In genomic region chr1:168473255-168474069, GRCm38 (mm10) we compare ENCODE assay signal across 9 mouse cellular contexts. TPM values are rescaled to one million over a fixed set of nuclear protein-coding genes. Genes with fewer than 3 reads are reported as not detected.
A peak's percentile ranks its signal among the peaks of the same experiment; 100 is the strongest.
DNase-seq lines count a peak whose midpoint lies in the region; ATAC-seq lines count a peak whose summit lies in the region.
"Had no signal": no experiment of that assay in that cellular context is flagged by ENCODE, and none has a peak within 500 bp of the region (broad histone marks: within the 10 kb centered on the region; RNA-seq: fewer than 3 reads in every experiment).

No protein-coding gene starts in this region.

- no peak overlapping the region for H3K4me2 ChIP-seq in hindbrain, embryonic 15.5 days

- no peaks in the 10 kb centered on the region for H3K27me3 ChIP-seq in hindbrain, embryonic 15.5 days

- DNase-seq in adrenal gland, postnatal 25 days = peak; percentile 26
- no peak for DNase-seq in adrenal gland, adult 8-10 months
- DNase-seq in right cerebral cortex, postnatal 10 days (ENCODE audit: low spot score in 2 of 2) = peak; percentile 42 to 48
- DNase-seq in right cerebral cortex, adult 2 months (ENCODE audit: low spot score in 2 of 2) = no peak
- DNase-seq in urinary bladder, postnatal 4 days (ENCODE audit: low spot score in 2 of 2) = peak; percentile 42 to 63
- DNase-seq in cerebellum, adult 9-10 months = no peak
- no peak for DNase-seq in cerebellum, adult 18-20 months

- ATAC-seq in hindbrain, embryonic 15.5 days (ENCODE audit: low FRiP score, low read depth) = peak; percentile 73; the same call in 1 of the 2 replicates

- no peak overlapping the region for H3K9ac ChIP-seq in hindbrain, embryonic 15.5 days

- H3K4me1 ChIP-seq in hindbrain, embryonic 15.5 days (replicated peaks) = peaks cover 39% of the 10 kb centered on the region

- H3K9me3 ChIP-seq in hindbrain, embryonic 15.5 days = no peaks in the 10 kb centered on the region

- H3K27ac ChIP-seq in hindbrain, embryonic 15.5 days (replicated peaks) = 0 out of 2 replicates have a peak overlapping the region, but pooled peaks have one; percentile 21
- H3K27ac ChIP-seq: layer of hippocampus, adult 2 months had no signal

- H3K36me3 ChIP-seq in hindbrain, embryonic 15.5 days = no peaks in the 10 kb centered on the region

- no peak overlapping the region for H3K4me3 ChIP-seq in hindbrain, embryonic 15.5 days
- H3K4me3 ChIP-seq: layer of hippocampus, adult 2 months had no signal

- 25% methylated on average over 12 of the region's 12 CpGs for WGBS in hindbrain, embryonic 15.5 days

RNA-seq across cellular contexts. Expression of gene Pbx1, which starts 41.4 kb away (rescaled TPM):
- total RNA-seq in adrenal gland, postnatal 25 days (2021) = 194 and 198 TPM in 2 replicates
- total RNA-seq in adrenal gland, adult 8-10 months (2022) = 100 to 1,000 TPM; 152 to 211 (median 192) TPM
- 44.2 and 57.0 TPM in 2 replicates for polyA plus RNA-seq in hindbrain, embryonic 15.5 days (2015; fragmentation: Nextera tagmentation; extraction: Ambion mirVana)

Comparison
In these comparisons a context has a peak if more than half of its experiments do, and no peak if none do; other contexts are left out.
1. DNase-seq: peak in adrenal gland, postnatal 25 days (single experiment), right cerebral cortex, postnatal 10 days (2 of 2) and urinary bladder, postnatal 4 days (2 of 2); none in adrenal gland, adult 8-10 months (single experiment), right cerebral cortex, adult 2 months (0 of 2), cerebellum, adult 9-10 months (single experiment) and cerebellum, adult 18-20 months (0 of 2).